Mouse (Mus musculus) kidney, adult 2 months (tissue): ENCODE results near the gene Ubxn4. TPM values are rescaled to one million over a fixed set of nuclear protein-coding genes. Genes with fewer than 3 reads are reported as not detected.
"Not testable (repeated sequence)": the region's sequence is repeated elsewhere in the genome, so short reads cannot be mapped to it uniquely, and the experiment has no call there.

ENCODE experiments used
- DNase-seq: peaks from one replicate; pipeline ENCODE4 v3.0.0; 2021
- H3K27ac ChIP-seq: fragments of 200-500 bp; 2 replicates; pipeline ENCODE4 v1.5.1; 2012; ENCODE audit warnings: low read depth, low read length, control low read depth, inconsistent platforms; ENCODE audit not compliant: insufficient read depth
- H3K27me3 ChIP-seq: fragments of 200-500 bp; replicated peaks from 2 replicates; pipeline ENCODE4 v1.6.1; 2012; ENCODE audit warnings: mild to moderate bottlenecking, moderate library complexity, low read length, inconsistent platforms; ENCODE audit not compliant: control insufficient read depth, insufficient read depth
- H3K36me3 ChIP-seq: fragments of 200-500 bp; 2 replicates; pipeline ENCODE4 v1.6.1; 2012; ENCODE audit warnings: mild to moderate bottlenecking, moderate library complexity, low read length, inconsistent platforms; ENCODE audit not compliant: control insufficient read depth, insufficient read depth
- H3K4me1 ChIP-seq: fragments of 200-500 bp; 2 replicates; pipeline ENCODE4 v1.6.1; 2011; ENCODE audit warnings: low read length; ENCODE audit not compliant: control insufficient read depth, insufficient read depth
- H3K4me3 ChIP-seq: fragments of 200-500 bp; 2 replicates; pipeline ENCODE4 v1.5.1; 2011; ENCODE audit warnings: mild to moderate bottlenecking, low read depth, low read length, control low read depth; ENCODE audit not compliant: insufficient read depth
- CTCF ChIP-seq: fragments of 200-500 bp; conservative IDR thresholded peaks from 2 replicates; pipeline ENCODE4 v1.5.1; 2011; ENCODE audit warnings: low read depth, mild to moderate bottlenecking, control low read depth, low read length, moderate library complexity, mixed read lengths; ENCODE audit not compliant: insufficient read depth, insufficient read length
- POLR2A ChIP-seq: fragments of 200-500 bp; IDR thresholded peaks from one replicate; pipeline ENCODE4 v1.6.1; 2011; ENCODE audit warnings: low read depth, low read length, control low read depth
- WGBS: fragments of 180-500 bp; shearing (Covaris S2); methylation state at CpG from one replicate; pipeline ENCODE4 v1.1.7; 2018; 5-methylcytosine and 5-hydroxymethylcytosine counted together
- polyA plus RNA-seq: library from polyadenylated mRNA; depleted of rRNA; stranded (reverse); fragments of >200 nt; gene quantifications from 2 replicates; pipeline ENCODE4 v1.2.3, GENCODE M21; 2012

Ubxn4 gene
- polyA plus RNA-seq, 1 experiment: 21.0 TPM

DNA sequence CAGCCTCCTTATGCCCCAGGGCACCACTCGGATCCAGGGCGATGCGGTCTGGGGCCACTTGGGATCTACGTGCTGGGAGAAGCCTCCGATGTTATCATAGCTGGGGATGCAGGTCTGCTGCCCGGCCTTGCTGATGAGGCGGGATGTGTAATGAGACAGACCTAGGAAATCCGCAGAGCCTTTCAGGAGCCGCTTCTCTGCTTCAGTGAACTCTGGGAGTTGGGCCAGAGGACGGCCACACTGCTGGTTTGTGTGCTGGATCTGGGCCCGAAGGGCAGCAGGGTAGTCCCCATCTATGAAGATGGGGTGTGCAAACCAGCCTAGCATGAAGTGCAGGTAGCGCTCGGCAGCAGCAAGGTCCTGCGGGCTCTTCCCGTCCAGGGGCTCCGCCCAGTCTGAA lies 60.1 kb downstream of the Ubxn4 start:
- H3K27me3 ChIP-seq: no peaks in the 10 kb centered on the region
- peak; percentile 93 for DNase-seq
- 48% methylated on average over 16 of the region's 16 CpGs for WGBS
- no peak overlapping the region for H3K27ac ChIP-seq
- TF ChIP-seq CTCF (no peak), POLR2A (no peak)
- no peak overlapping the region for H3K4me3 ChIP-seq
- no peaks in the 10 kb centered on the region for H3K4me1 ChIP-seq
- H3K36me3 ChIP-seq: no peaks in the 10 kb centered on the region

DNA sequence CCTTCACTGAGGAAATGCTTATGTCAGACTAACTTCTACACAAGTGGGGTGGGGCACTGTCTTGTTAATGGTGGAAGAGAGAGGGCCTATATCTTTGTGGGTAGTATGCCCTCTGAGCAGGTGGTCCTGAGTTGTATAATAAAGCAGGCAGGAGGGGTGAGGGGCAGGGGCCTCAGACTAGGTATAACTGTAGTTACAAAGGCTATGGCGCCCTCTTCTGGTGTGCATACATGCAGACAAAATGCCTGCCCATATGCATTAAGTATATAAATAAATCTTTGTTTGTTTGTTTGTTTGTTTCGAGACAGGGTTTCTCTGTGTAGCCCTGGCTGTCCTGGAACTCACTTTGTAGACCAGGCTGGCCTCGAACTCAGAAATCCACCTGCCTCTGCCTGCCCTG lies 65.3 kb downstream of the Ubxn4 start:
- H3K4me1 ChIP-seq: no peaks in the 10 kb centered on the region
- WGBS: 83% methylated on average over 3 of the region's 3 CpGs

DNA sequence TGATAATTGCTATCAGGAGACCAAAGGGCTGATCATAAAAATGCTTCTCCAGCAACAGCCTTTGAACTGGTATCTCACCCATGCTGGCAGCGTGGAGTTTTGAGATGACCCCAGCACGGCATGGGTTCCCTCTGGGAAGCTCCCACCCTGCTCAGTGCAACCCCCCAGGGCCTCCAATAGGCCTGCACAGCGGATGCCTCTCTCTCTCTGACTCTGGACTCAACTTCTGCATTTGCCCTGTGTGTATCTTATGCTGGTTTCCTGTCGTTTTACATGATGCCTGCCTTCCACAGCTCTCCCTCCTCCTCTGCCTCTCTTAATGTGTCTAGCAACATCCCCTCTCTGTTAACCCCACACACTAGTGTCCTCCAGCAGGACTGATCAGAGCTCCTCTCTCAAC lies 70.9 kb downstream of the Ubxn4 start:
- no peak for DNase-seq
- Histone ChIP-seq H3K27me3 (no peaks in the 10 kb centered on the region), H3K36me3 (no peaks in the 10 kb centered on the region), H3K4me3 (no peak overlapping the region), H3K27ac (no peak overlapping the region), H3K4me1 (no peaks in the 10 kb centered on the region)
- TF ChIP-seq POLR2A: no peak
- TF ChIP-seq CTCF: no peak
- 60% methylated on average over 4 of the region's 4 CpGs for WGBS

More for the DNA sequence above, 65.3 kb downstream of the Ubxn4 start:
- TF ChIP-seq POLR2A (no peak), CTCF (0 out of 2 replicates have a peak, but pooled peaks have one; percentile 17)
- H3K4me3 ChIP-seq: no peak overlapping the region
- DNase-seq: no peak
- H3K36me3 ChIP-seq: no peaks in the 10 kb centered on the region
- no peak overlapping the region for H3K27ac ChIP-seq
- no peaks in the 10 kb centered on the region for H3K27me3 ChIP-seq

DNA sequence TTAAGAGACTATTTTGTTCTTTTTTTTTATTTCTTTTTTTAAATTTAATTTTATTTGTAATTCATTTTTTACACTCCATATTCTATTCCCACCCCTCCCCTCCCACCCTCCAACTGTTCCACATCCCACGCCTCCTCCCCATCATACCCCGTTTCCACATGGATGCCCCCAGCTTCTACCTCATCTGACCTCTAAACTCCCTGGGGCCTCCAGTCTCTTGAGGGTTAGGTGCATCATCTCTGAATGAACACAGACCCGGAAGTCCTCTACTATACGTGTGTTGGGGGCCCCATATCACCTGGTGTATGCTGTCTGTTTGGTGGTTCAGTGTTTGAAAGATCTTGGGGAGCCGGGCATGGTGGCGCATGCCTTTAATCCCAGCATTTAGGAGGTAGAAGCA lies 75.5 kb downstream of the Ubxn4 start:
- not testable (repeated sequence) for H3K4me3 ChIP-seq, H3K36me3 ChIP-seq, H3K27me3 ChIP-seq, H3K27ac ChIP-seq, DNase-seq, H3K4me1 ChIP-seq
- WGBS: 71% methylated on average over 6 of the region's 6 CpGs

DNA sequence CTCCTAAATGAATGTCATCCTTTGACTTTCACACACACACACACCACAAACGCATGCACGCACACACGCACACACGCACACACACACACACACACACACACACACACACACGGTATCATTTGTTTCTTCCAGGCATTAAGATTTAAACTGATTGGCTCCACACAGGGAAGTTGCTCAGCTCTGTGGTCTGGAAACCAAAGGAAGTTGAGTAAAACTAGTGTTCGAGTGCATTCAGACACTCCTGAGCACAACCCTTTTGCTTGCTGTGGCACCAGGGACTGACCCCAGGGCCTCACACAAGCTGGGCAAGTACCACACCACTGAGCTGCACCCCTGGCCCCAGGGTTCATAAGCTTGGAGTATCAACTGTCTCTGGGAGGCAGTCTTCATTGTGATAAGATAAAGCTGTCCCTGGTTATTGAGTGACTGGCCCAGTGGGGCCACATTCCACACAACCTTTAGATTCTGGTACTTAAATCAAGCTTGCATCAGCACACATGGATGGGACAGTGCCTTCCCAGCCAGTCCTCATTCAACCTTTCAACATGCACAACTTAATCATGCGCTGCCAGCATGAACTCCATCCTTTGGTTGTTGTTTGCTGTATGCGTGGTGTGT lies 79.4 kb downstream of the Ubxn4 start:
- no peak for TF ChIP-seq POLR2A
- TF ChIP-seq CTCF: no peak
- no peaks in the 10 kb centered on the region for H3K4me1 ChIP-seq
- H3K4me3 ChIP-seq: no peak overlapping the region
- no peak for DNase-seq
- no peak overlapping the region for H3K27ac ChIP-seq
- WGBS: 85% methylated on average over 8 of the region's 8 CpGs
- H3K27me3 ChIP-seq: no peaks in the 10 kb centered on the region
- H3K36me3 ChIP-seq: no peaks in the 10 kb centered on the region

DNA sequence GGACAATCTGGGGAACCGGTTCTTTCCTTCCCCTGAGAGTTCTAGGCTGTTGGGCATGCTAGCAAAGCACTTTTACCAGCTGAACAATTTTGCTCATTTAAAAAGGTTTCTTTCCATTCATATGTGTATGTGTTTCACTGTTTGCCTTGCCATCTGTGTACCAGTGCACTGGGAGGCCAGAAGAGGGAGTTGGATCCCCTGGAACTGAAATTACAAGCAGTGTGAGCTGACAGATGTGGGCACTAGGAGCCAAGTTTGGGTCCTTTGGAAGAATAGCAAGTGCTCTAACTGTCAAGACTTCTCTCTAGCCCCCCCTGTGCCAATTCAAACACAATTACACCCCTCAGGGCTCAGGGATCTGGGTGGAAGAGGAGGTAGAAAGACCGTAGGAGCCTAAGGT lies 81.0 kb downstream of the Ubxn4 start:
- H3K27me3 ChIP-seq: no peaks in the 10 kb centered on the region
- 84% methylated on average over 2 of the region's 2 CpGs for WGBS
- no peak overlapping the region for H3K27ac ChIP-seq
- H3K4me1 ChIP-seq: no peaks in the 10 kb centered on the region
- no peak for TF ChIP-seq CTCF
- no peak for TF ChIP-seq POLR2A
- no peak overlapping the region for H3K4me3 ChIP-seq
- H3K36me3 ChIP-seq: no peaks in the 10 kb centered on the region
- no peak for DNase-seq

DNA sequence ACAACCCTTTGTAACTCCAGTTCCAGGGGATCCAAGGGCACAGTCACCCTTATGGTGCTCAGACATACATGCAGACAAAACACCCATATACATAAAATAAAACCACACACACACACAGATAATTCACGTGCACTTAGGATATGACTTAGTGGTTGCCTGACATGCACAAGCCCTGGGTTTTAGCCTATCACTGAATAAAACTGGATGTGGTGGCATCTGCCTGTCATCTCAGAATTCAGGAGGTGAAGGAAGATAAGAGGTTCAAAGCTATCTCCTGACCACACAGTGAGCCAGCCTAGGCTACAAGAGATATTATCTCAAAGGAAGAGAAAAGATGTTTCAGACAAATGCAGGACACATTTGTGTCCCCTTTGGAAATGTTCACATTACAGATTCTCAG lies 83.4 kb downstream of the Ubxn4 start:
- no peak overlapping the region for H3K27ac ChIP-seq
- H3K27me3 ChIP-seq: no peaks in the 10 kb centered on the region
- no peak for TF ChIP-seq POLR2A
- no peak for TF ChIP-seq CTCF
- no peaks in the 10 kb centered on the region for H3K4me1 ChIP-seq
- DNase-seq: no peak
- no peaks in the 10 kb centered on the region for H3K36me3 ChIP-seq
- H3K4me3 ChIP-seq: no peak overlapping the region
- 95% methylated on average over 1 of the region's 1 CpGs for WGBS
